Mouse (Mus musculus): ENCODE data around the gene Cdh23. TPM values are rescaled to one million over a fixed set of nuclear protein-coding genes. Genes with fewer than 3 reads are reported as not detected.
"Not testable (repeated sequence)": the region's sequence is repeated elsewhere in the genome, so short reads cannot be mapped to it uniquely, and the experiment has no call there.

The Cdh23 gene
- polyA plus RNA-seq, 1 experiment from 2014 or later: 0.53 TPM

- DNase-seq (ENCODE audit: low spot score): no peak
- H3K36me3 ChIP-seq: no peaks in the 10 kb centered on the region
- H3K4me1 ChIP-seq: peaks cover 20% of the 10 kb centered on the region; the same call in 1 of the 2 replicates
- H3K27ac ChIP-seq: no peak overlapping the region
- peaks cover 9% of the 10 kb centered on the region; the same call in 1 of the 2 replicates for H3K27me3 ChIP-seq (ENCODE audit: insufficient read depth, poor library complexity, severe bottlenecking)
- H3K4me3 ChIP-seq: no peak overlapping the region
- 28% methylated on average over 5 of the region's 5 CpGs for WGBS
- no peaks in the 10 kb centered on the region for H3K9me3 ChIP-seq
These were observed 35.5 kb upstream of the Cdh23 start for GRCm38 (mm10) chr10:60731742-60732141.

GRCm38 (mm10) chr10:60727301-60727700, 31.0 kb upstream of the Cdh23 start:
- WGBS: 30% methylated on average over 5 of the region's 5 CpGs
- Histone ChIP-seq H3K4me3 (no peak overlapping the region), H3K4me1 (no peaks in the 10 kb centered on the region)

GRCm38 (mm10) chr10:60726896-60727295, 30.6 kb upstream of the Cdh23 start:
- peaks cover 21% of the 10 kb centered on the region; the same call in 1 of the 2 replicates for H3K27me3 ChIP-seq (ENCODE audit: insufficient read depth, poor library complexity, severe bottlenecking)
- H3K36me3 ChIP-seq: no peaks in the 10 kb centered on the region
- no peaks in the 10 kb centered on the region for H3K4me1 ChIP-seq
- no peak overlapping the region for H3K27ac ChIP-seq
- 60% methylated on average over 3 of the region's 3 CpGs for WGBS
- no peak overlapping the region for H3K4me3 ChIP-seq
- no peak for DNase-seq (ENCODE audit: low spot score)
- H3K9me3 ChIP-seq: no peaks in the 10 kb centered on the region

More at GRCm38 (mm10) chr10:60727301-60727700, 31.0 kb upstream of the Cdh23 start:
- H3K27me3 ChIP-seq (ENCODE audit: insufficient read depth, poor library complexity, severe bottlenecking): peaks cover 22% of the 10 kb centered on the region; the same call in 1 of the 2 replicates
- no peak for DNase-seq (ENCODE audit: low spot score)
- no peaks in the 10 kb centered on the region for H3K9me3 ChIP-seq
- no peak overlapping the region for H3K27ac ChIP-seq
- H3K36me3 ChIP-seq: no peaks in the 10 kb centered on the region

- Histone ChIP-seq H3K27ac (no peak overlapping the region), H3K4me1 (no peaks in the 10 kb centered on the region), H3K4me3 (no peak overlapping the region), H3K27me3 (ENCODE audit: insufficient read depth, poor library complexity, severe bottlenecking) (peaks cover 20% of the 10 kb centered on the region; the same call in 1 of the 2 replicates), H3K36me3 (no peaks in the 10 kb centered on the region), H3K9me3 (no peaks in the 10 kb centered on the region)
- 62% methylated on average over 6 of the region's 6 CpGs for WGBS
- no peak for DNase-seq (ENCODE audit: low spot score)
These were observed 28.2 kb upstream of the Cdh23 start for GRCm38 (mm10) chr10:60724496-60724895.

GRCm38 (mm10) chr10:60723345-60723744, 27.1 kb upstream of the Cdh23 start:
- Histone ChIP-seq H3K27me3 (ENCODE audit: insufficient read depth, poor library complexity, severe bottlenecking) (peaks cover 20% of the 10 kb centered on the region; the same call in 1 of the 2 replicates), H3K4me1 (no peaks in the 10 kb centered on the region), H3K4me3 (no peak overlapping the region), H3K36me3 (no peaks in the 10 kb centered on the region), H3K9me3 (no peaks in the 10 kb centered on the region), H3K27ac (no peak overlapping the region)
- WGBS: 53% methylated on average over 1 of the region's 1 CpGs
- DNase-seq (ENCODE audit: low spot score): no peak

- H3K27ac ChIP-seq: no peak overlapping the region
- peaks cover 20% of the 10 kb centered on the region; the same call in 1 of the 2 replicates for H3K27me3 ChIP-seq (ENCODE audit: insufficient read depth, poor library complexity, severe bottlenecking)
- no peaks in the 10 kb centered on the region for H3K36me3 ChIP-seq
- 43% methylated on average over 12 of the region's 12 CpGs for WGBS
- no peaks in the 10 kb centered on the region for H3K9me3 ChIP-seq
- H3K4me3 ChIP-seq: no peak overlapping the region
- H3K4me1 ChIP-seq: no peaks in the 10 kb centered on the region
- no peak for DNase-seq (ENCODE audit: low spot score)
These were observed 25.4 kb upstream of the Cdh23 start for GRCm38 (mm10) chr10:60721640-60722039.

DNA sequence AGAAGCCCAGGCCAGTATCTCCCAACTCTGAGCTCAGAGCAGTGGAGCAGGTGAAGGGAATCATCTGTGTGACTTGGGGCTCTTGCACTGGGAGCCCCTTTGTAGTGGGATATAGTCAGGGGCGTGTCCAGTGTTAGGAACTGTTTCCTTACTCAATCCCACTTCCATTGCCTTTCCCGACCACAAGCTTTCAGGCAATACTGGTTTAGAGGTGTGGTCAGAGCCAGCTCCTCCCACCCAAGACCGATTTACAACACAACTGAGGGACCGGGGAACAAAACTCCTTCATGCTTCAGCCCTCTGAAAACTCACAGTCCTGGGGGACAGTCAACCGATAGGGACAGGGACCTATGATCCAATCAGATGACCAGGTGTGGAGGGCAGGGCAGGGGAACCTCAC, 24.2 kb upstream of the Cdh23 start:
- Histone ChIP-seq H3K4me3 (no peak overlapping the region), H3K27ac (no peak overlapping the region), H3K36me3 (peaks cover 10% of the 10 kb centered on the region), H3K4me1 (no peaks in the 10 kb centered on the region), H3K27me3 (ENCODE audit: insufficient read depth, poor library complexity, severe bottlenecking) (peaks cover 20% of the 10 kb centered on the region; the same call in 1 of the 2 replicates), H3K9me3 (no peaks in the 10 kb centered on the region)
- no peak for DNase-seq (ENCODE audit: low spot score)
- WGBS: 68% methylated on average over 5 of the region's 5 CpGs

GRCm38 (mm10) chr10:60718491-60718890, 22.2 kb upstream of the Cdh23 start:
- 84% methylated on average over 2 of the region's 2 CpGs for WGBS
- DNase-seq (ENCODE audit: low spot score): no peak

DNA sequence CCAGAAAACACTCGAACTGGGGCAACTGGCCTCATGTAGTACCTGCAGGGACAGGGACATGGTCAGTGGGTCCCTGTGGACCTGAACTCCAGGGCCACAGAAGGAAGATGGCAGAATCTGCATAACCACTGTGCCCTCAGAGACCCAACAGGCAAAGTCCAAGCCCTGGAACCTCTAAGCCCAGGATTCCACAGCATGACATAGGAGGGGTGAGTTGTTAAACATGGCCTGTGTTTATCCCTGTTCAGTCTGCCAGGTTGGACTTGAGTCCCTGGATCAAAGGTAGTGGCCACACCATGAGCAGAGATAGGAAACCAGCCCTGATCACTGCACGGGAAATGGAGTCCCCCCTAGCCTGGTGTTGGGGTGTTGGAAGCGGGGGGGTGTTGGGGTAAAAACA, 20.2 kb upstream of the Cdh23 start:
- Histone ChIP-seq H3K4me3 (no peak overlapping the region), H3K36me3 (peaks cover 24% of the 10 kb centered on the region), H3K27me3 (ENCODE audit: insufficient read depth, poor library complexity, severe bottlenecking) (peaks cover 7% of the 10 kb centered on the region; the same call in 1 of the 2 replicates), H3K27ac (no peak overlapping the region), H3K9me3 (no peaks in the 10 kb centered on the region), H3K4me1 (no peaks in the 10 kb centered on the region)
- 86% methylated on average over 3 of the region's 3 CpGs for WGBS
- DNase-seq (ENCODE audit: low spot score): no peak

More at GRCm38 (mm10) chr10:60718491-60718890, 22.2 kb upstream of the Cdh23 start:
- no peaks in the 10 kb centered on the region for H3K9me3 ChIP-seq
- H3K27me3 ChIP-seq (ENCODE audit: insufficient read depth, poor library complexity, severe bottlenecking): peaks cover 16% of the 10 kb centered on the region; the same call in 1 of the 2 replicates
- no peak overlapping the region for H3K27ac ChIP-seq
- peaks cover 24% of the 10 kb centered on the region for H3K36me3 ChIP-seq
- H3K4me3 ChIP-seq: no peak overlapping the region
- no peaks in the 10 kb centered on the region for H3K4me1 ChIP-seq

DNA sequence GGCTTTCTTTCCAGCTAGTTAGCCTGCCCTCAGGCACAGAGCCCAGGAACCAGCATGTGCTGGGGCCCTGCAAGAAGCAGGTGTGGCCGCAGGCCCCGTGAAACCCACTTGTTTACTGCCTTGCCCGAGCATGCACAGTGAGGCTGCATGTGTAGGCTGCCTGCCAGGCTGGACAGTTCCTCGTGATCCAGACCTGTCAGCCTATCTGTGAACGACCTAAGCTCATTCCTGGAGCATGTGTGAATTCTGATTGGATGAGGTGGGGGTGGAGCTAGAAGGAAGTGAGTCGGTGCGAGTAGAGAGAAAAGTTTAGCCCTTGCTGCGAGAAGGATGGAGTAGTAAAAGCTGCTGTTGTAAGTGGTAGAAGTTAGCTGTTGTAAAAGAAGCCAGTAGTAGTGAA, 16.0 kb upstream of the Cdh23 start:
- H3K27ac ChIP-seq; DNase-seq (ENCODE audit: low spot score); H3K9me3 ChIP-seq; H3K4me1 ChIP-seq; H3K27me3 ChIP-seq (ENCODE audit: insufficient read depth, poor library complexity, severe bottlenecking); H3K4me3 ChIP-seq: not testable (repeated sequence)
- WGBS: 48% methylated on average over 8 of the region's 8 CpGs
- H3K36me3 ChIP-seq: peaks cover 24% of the 10 kb centered on the region

DNA sequence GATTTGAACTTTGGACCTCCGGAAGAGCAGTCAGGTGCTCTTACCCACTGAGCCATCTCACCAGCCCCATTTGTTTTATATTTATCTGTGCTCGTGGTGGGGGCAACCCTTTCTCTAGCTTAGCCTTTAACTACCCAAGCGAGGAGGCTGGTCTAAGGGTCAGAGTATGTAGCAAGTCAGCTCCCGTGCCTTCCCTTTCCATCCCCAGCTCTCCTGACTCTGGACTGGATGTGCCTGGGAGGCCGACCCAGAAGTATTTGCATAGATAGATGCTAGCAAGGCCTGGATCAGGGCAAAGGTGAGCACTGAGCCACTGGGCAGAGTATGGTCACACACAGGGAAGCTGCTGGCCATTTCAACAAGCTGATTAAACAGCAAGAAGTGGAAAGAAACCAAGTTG, 12.5 kb upstream of the Cdh23 start:
- H3K4me3 ChIP-seq: no peak overlapping the region
- no peak overlapping the region for H3K27ac ChIP-seq
- H3K9me3 ChIP-seq: no peaks in the 10 kb centered on the region
- DNase-seq (ENCODE audit: low spot score): no peak
- 79% methylated on average over 5 of the region's 5 CpGs for WGBS
- peaks cover under 1% of the 10 kb centered on the region for H3K36me3 ChIP-seq
- H3K27me3 ChIP-seq (ENCODE audit: insufficient read depth, poor library complexity, severe bottlenecking): peaks cover 10% of the 10 kb centered on the region; the same call in 1 of the 2 replicates
- no peaks in the 10 kb centered on the region for H3K4me1 ChIP-seq

- peaks cover 10% of the 10 kb centered on the region; the same call in 1 of the 2 replicates for H3K27me3 ChIP-seq (ENCODE audit: insufficient read depth, poor library complexity, severe bottlenecking)
- H3K4me3 ChIP-seq: no peak overlapping the region
- WGBS: 86% methylated on average over 4 of the region's 4 CpGs
- no peaks in the 10 kb centered on the region for H3K36me3 ChIP-seq
- H3K27ac ChIP-seq: no peak overlapping the region
- H3K4me1 ChIP-seq: no peaks in the 10 kb centered on the region
- DNase-seq (ENCODE audit: low spot score): no peak
- no peaks in the 10 kb centered on the region for H3K9me3 ChIP-seq
These were observed 10.0 kb upstream of the Cdh23 start for GRCm38 (mm10) chr10:60706268-60706667.

- Histone ChIP-seq H3K9me3 (no peaks in the 10 kb centered on the region), H3K27me3 (ENCODE audit: insufficient read depth, poor library complexity, severe bottlenecking) (peaks cover 10% of the 10 kb centered on the region; the same call in 1 of the 2 replicates), H3K27ac (no peak overlapping the region), H3K4me1 (no peaks in the 10 kb centered on the region), H3K36me3 (no peaks in the 10 kb centered on the region), H3K4me3 (no peak overlapping the region)
- DNase-seq (ENCODE audit: low spot score): no peak
- 51% methylated on average over 2 of the region's 2 CpGs for WGBS
These were observed 8.8 kb upstream of the Cdh23 start for GRCm38 (mm10) chr10:60705134-60705533.

GRCm38 (mm10) chr10:60697775-60698174, 1.5 kb upstream of the Cdh23 start:
- no peaks in the 10 kb centered on the region for H3K36me3 ChIP-seq
- H3K9me3 ChIP-seq: no peaks in the 10 kb centered on the region
- H3K4me1 ChIP-seq: no peaks in the 10 kb centered on the region
- 79% methylated on average over 6 of the region's 6 CpGs for WGBS
- H3K4me3 ChIP-seq: no peak overlapping the region
- H3K27me3 ChIP-seq (ENCODE audit: insufficient read depth, poor library complexity, severe bottlenecking): peaks cover 27% of the 10 kb centered on the region
- H3K27ac ChIP-seq: no peak overlapping the region
- DNase-seq (ENCODE audit: low spot score): no peak
